Mouse (Mus musculus): Measurements from ENCODE around the gene Gcnt3. TPM values are rescaled to one million over a fixed set of nuclear protein-coding genes. Genes with fewer than 3 reads are reported as not detected.

Gcnt3 gene
- polyA plus RNA-seq, 1 experiment from 2014 or later: 0.07 TPM

DNA sequence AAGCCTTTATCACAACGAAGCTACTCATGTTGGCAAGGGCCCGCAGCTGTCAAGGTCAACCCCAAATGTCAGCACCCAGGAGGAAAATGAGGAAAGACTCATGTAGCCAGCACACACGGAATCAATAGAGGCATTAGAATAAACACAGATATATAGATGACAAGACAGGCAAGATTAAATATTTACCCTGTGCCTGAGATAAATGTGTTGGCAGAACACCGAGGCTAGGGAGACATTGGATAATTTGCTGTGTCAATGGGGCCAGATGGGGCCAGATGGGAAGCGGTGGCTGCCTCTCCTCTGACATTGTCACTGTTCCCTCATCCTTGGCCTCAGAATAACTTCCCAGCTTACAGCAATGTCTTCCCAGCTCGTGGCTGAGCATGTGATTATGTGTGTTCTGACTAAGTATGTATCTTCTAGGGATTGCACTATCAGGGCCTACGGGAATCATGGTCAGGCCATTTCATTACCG is 32.1 kb upstream of the Gcnt3 start:
- Histone ChIP-seq H3K36me3 (no peaks in the 10 kb centered on the region), H3K27me3 (no peaks in the 10 kb centered on the region), H3K9ac (no peak overlapping the region), H3K4me3 (no peak overlapping the region), H3K9me3 (no peaks in the 10 kb centered on the region), H3K4me1 (no peaks in the 10 kb centered on the region), H3K4me2 (no peak overlapping the region), H3K27ac (no peak overlapping the region)
- no peak for ATAC-seq (ENCODE audit: insufficient number of reproducible peaks, insufficient read depth, low FRiP score, low TSS enrichment, low read depth)
- 67% methylated on average over 8 of the region's 8 CpGs for WGBS

DNA sequence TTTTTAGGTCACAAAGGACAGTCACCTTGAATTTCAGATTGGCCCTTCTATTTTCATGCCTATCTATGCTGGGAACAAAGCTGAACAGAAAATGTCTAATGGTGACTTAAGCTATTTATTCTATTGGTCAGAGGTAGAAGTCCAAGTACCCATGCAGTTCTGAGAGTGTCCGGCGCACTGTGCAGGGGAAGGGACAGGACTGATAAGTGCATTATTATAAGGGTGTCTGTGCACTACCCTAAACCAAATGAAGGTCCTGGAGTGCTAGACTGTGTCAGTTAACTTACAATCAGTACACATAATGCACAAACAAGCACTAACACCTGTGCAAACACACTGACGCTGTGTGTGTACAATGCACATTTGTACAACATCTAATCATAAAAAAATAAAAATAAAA is 29.6 kb upstream of the Gcnt3 start:
- Histone ChIP-seq H3K9ac (no peak overlapping the region), H3K4me3 (no peak overlapping the region), H3K4me1 (no peaks in the 10 kb centered on the region), H3K36me3 (no peaks in the 10 kb centered on the region), H3K9me3 (no peaks in the 10 kb centered on the region), H3K4me2 (no peak overlapping the region), H3K27me3 (no peaks in the 10 kb centered on the region), H3K27ac (no peak overlapping the region)
- no peak for ATAC-seq (ENCODE audit: insufficient number of reproducible peaks, insufficient read depth, low FRiP score, low TSS enrichment, low read depth)
- WGBS: 92% methylated on average over 3 of the region's 3 CpGs

- no peak for ATAC-seq (ENCODE audit: insufficient number of reproducible peaks, insufficient read depth, low FRiP score, low TSS enrichment, low read depth)
- WGBS: 84% methylated on average over 3 of the region's 3 CpGs
- H3K27ac ChIP-seq: no peak overlapping the region
Observed at GRCm38 (mm10) chr9:70062012-70062411, 24.1 kb upstream of the Gcnt3 start.

DNA sequence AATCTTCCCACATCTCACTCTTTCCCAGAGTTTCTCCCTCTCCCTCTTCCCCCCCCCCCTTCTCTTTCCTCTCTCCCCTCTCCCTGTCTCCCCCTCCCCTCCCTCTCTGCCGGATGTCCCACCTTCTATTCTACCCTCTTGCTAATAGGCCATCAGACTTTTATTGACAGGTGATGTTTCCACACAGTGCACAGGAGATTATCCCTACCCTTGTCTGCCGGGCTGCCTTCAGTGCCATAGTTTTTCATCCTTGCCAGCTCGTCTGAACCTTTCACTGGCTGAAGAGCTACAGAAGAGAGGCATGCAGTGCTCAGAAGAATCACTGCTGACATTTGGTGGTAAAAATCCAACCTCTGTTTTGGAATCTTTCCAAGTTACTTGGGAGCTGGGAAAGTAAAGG is 15.5 kb upstream of the Gcnt3 start:
- Histone ChIP-seq H3K9ac (no peak overlapping the region), H3K36me3 (no peaks in the 10 kb centered on the region), H3K9me3 (no peaks in the 10 kb centered on the region), H3K4me3 (no peak overlapping the region), H3K27ac (no peak overlapping the region), H3K27me3 (no peaks in the 10 kb centered on the region), H3K4me2 (no peak overlapping the region), H3K4me1 (peaks cover 14% of the 10 kb centered on the region)
- ATAC-seq (ENCODE audit: insufficient number of reproducible peaks, insufficient read depth, low FRiP score, low TSS enrichment, low read depth): no peak
- WGBS: 39% methylated on average over 3 of the region's 3 CpGs

More at GRCm38 (mm10) chr9:70062012-70062411, 24.1 kb upstream of the Gcnt3 start:
- no peak overlapping the region for H3K9ac ChIP-seq
- no peaks in the 10 kb centered on the region for H3K9me3 ChIP-seq
- no peak overlapping the region for H3K4me2 ChIP-seq
- H3K4me3 ChIP-seq: no peak overlapping the region
- no peaks in the 10 kb centered on the region for H3K27me3 ChIP-seq
- H3K36me3 ChIP-seq: no peaks in the 10 kb centered on the region
- H3K4me1 ChIP-seq: no peaks in the 10 kb centered on the region

- Histone ChIP-seq H3K9me3 (no peaks in the 10 kb centered on the region), H3K4me1 (peaks cover 21% of the 10 kb centered on the region), H3K4me2 (no peak overlapping the region), H3K27me3 (no peaks in the 10 kb centered on the region), H3K4me3 (no peak overlapping the region), H3K9ac (no peak overlapping the region), H3K36me3 (no peaks in the 10 kb centered on the region), H3K27ac (no peak overlapping the region)
- ATAC-seq (ENCODE audit: insufficient number of reproducible peaks, insufficient read depth, low FRiP score, low TSS enrichment, low read depth): no peak
- 80% methylated on average over 3 of the region's 3 CpGs for WGBS
Observed at GRCm38 (mm10) chr9:70052730-70053129, 14.8 kb upstream of the Gcnt3 start.

GRCm38 (mm10) chr9:70049839-70050238 is 12.0 kb upstream of the Gcnt3 start:
- H3K27ac ChIP-seq: peak overlapping the region; percentile 11; the same call in 1 of the 2 replicates
- peak overlapping the region; percentile 38 for H3K4me2 ChIP-seq
- no peak for ATAC-seq (ENCODE audit: insufficient number of reproducible peaks, insufficient read depth, low FRiP score, low TSS enrichment, low read depth)
- H3K4me1 ChIP-seq: peaks cover 22% of the 10 kb centered on the region
- H3K36me3 ChIP-seq: no peaks in the 10 kb centered on the region
- H3K27me3 ChIP-seq: no peaks in the 10 kb centered on the region
- 16% methylated on average over 8 of the region's 8 CpGs for WGBS
- no peaks in the 10 kb centered on the region for H3K9me3 ChIP-seq
- H3K4me3 ChIP-seq: no peak overlapping the region
- H3K9ac ChIP-seq: no peak overlapping the region

DNA sequence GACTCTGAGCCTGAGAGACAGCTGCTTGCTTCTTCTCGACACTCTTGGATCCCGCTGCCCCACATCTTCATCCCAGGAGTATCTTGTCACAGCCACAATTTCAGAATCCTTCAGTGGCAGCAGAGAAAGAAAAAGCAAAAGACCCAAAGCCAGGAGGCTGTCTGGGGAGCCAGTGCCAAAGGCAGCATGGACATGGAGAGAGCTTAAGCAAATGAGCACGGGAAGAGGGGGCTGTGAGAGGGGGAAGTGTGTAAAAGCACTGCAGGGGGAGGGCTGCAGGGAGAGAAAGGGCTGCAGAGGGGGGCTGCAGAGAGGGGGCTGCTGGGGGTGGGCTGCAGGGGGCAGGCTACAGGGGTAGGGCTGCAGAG is 11.5 kb upstream of the Gcnt3 start:
- H3K4me2 ChIP-seq: peak overlapping the region; percentile 38

GRCm38 (mm10) chr9:70048751-70049415 is 11.0 kb upstream of the Gcnt3 start:
- peak overlapping the region; percentile 39; the same call in 1 of the 2 replicates for H3K27ac ChIP-seq
- H3K4me3 ChIP-seq: no peak overlapping the region
- no peak for ATAC-seq (ENCODE audit: insufficient number of reproducible peaks, insufficient read depth, low FRiP score, low TSS enrichment, low read depth)
- H3K27me3 ChIP-seq: no peaks in the 10 kb centered on the region
- H3K36me3 ChIP-seq: no peaks in the 10 kb centered on the region
- H3K9ac ChIP-seq: no peak overlapping the region
- no peaks in the 10 kb centered on the region for H3K9me3 ChIP-seq
- H3K4me2 ChIP-seq: peak overlapping the region; percentile 38; the same call in 1 of the 2 replicates
- peaks cover 22% of the 10 kb centered on the region for H3K4me1 ChIP-seq
- WGBS: 49% methylated on average over 6 of the region's 6 CpGs

More for the DNA sequence above, 11.5 kb upstream of the Gcnt3 start:
- 33% methylated on average over 3 of the region's 3 CpGs for WGBS
- Histone ChIP-seq H3K27me3 (no peaks in the 10 kb centered on the region), H3K27ac (peak overlapping the region; percentile 39; the same call in 1 of the 2 replicates), H3K4me1 (peaks cover 22% of the 10 kb centered on the region), H3K9me3 (no peaks in the 10 kb centered on the region), H3K9ac (no peak overlapping the region), H3K4me3 (no peak overlapping the region), H3K36me3 (no peaks in the 10 kb centered on the region)
- ATAC-seq (ENCODE audit: insufficient number of reproducible peaks, insufficient read depth, low FRiP score, low TSS enrichment, low read depth): no peak

GRCm38 (mm10) chr9:70048280-70048679 is 10.4 kb upstream of the Gcnt3 start:
- Histone ChIP-seq H3K9ac (no peak overlapping the region), H3K4me3 (no peak overlapping the region), H3K36me3 (no peaks in the 10 kb centered on the region), H3K4me1 (peaks cover 22% of the 10 kb centered on the region), H3K27ac (no peak overlapping the region), H3K4me2 (no peak overlapping the region), H3K9me3 (no peaks in the 10 kb centered on the region), H3K27me3 (no peaks in the 10 kb centered on the region)
- ATAC-seq (ENCODE audit: insufficient number of reproducible peaks, insufficient read depth, low FRiP score, low TSS enrichment, low read depth): no peak
- WGBS: 24% methylated on average over 5 of the region's 5 CpGs

DNA sequence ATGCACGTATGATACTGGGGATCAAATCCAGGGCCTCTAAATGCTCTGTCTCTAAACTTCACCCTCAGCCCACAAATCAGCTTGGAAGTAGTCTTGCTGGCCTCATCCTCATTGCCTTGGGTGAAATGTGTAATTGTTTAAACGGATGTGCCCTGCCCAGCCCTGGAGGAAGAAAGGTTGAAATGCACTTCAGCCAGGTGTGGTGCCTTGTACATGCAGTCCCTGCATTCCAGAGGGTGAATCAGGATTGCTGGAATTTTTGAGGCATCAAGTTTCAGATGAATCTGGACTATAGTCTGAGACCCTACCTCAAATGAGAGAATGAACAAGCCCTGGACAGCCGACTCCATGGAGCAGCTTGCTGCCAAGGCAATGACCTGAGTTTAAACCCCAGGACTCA is 10.0 kb upstream of the Gcnt3 start:
- no peak overlapping the region for H3K4me2 ChIP-seq
- H3K4me3 ChIP-seq: no peak overlapping the region
- H3K9me3 ChIP-seq: no peaks in the 10 kb centered on the region
- no peak for ATAC-seq (ENCODE audit: insufficient number of reproducible peaks, insufficient read depth, low FRiP score, low TSS enrichment, low read depth)
- H3K27ac ChIP-seq: no peak overlapping the region
- WGBS: 34% methylated on average over 3 of the region's 3 CpGs
- peaks cover 22% of the 10 kb centered on the region for H3K4me1 ChIP-seq
- no peaks in the 10 kb centered on the region for H3K36me3 ChIP-seq
- H3K27me3 ChIP-seq: no peaks in the 10 kb centered on the region
- no peak overlapping the region for H3K9ac ChIP-seq

DNA sequence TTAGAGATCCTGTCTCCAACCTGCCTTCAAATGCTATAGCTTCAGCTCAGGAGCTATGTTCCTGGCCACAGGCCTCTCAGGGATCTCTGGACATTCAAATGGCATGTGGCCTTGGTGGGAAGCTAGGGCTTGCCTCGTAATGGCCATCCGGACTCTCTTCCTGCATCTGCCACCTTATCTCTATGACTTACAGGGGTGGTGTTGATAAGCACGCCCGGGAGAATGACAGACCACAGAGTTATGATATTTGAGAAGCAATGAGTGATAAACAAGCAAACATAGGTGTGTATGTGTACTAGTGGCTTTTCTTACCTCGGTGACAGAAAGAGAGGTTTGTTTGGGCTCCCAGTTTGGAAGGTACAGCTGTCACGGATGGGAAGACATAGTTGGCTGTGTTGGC is 8.4 kb upstream of the Gcnt3 start:
- Histone ChIP-seq H3K27me3 (no peaks in the 10 kb centered on the region), H3K4me3 (no peak overlapping the region), H3K27ac (no peak overlapping the region), H3K9ac (no peak overlapping the region), H3K4me2 (no peak overlapping the region), H3K4me1 (peaks cover 20% of the 10 kb centered on the region), H3K36me3 (no peaks in the 10 kb centered on the region), H3K9me3 (no peaks in the 10 kb centered on the region)
- WGBS: 85% methylated on average over 6 of the region's 6 CpGs
- no peak for ATAC-seq (ENCODE audit: insufficient number of reproducible peaks, insufficient read depth, low FRiP score, low TSS enrichment, low read depth)

- no peak overlapping the region for H3K4me2 ChIP-seq
- H3K36me3 ChIP-seq: no peaks in the 10 kb centered on the region
- H3K27ac ChIP-seq: no peak overlapping the region
- 78% methylated on average over 2 of the region's 2 CpGs for WGBS
- H3K27me3 ChIP-seq: no peaks in the 10 kb centered on the region
- no peak overlapping the region for H3K4me3 ChIP-seq
- peaks cover 18% of the 10 kb centered on the region for H3K4me1 ChIP-seq
- no peaks in the 10 kb centered on the region for H3K9me3 ChIP-seq
- no peak overlapping the region for H3K9ac ChIP-seq
- ATAC-seq (ENCODE audit: insufficient number of reproducible peaks, insufficient read depth, low FRiP score, low TSS enrichment, low read depth): no peak
Observed at GRCm38 (mm10) chr9:70044865-70045264, 7.0 kb upstream of the Gcnt3 start.
